Mouse (Mus musculus): Measurements from ENCODE around the gene Exoc3l2. TPM values are rescaled to one million over a fixed set of nuclear protein-coding genes. Genes with fewer than 3 reads are reported as not detected.

The Exoc3l2 gene
- 0.25 and 0.54 TPM in 2 replicates for polyA plus RNA-seq (2021; fragmentation: Nextera tagmentation)
- long read RNA-seq, experiment 1, partial matches to known transcripts, result 4 of 4 reads
- long read RNA-seq, experiment 1, other reads (novel, unspliced or antisense), result 0 of 4 reads
- long read RNA-seq, experiment 2, result 0 reads

DNA sequence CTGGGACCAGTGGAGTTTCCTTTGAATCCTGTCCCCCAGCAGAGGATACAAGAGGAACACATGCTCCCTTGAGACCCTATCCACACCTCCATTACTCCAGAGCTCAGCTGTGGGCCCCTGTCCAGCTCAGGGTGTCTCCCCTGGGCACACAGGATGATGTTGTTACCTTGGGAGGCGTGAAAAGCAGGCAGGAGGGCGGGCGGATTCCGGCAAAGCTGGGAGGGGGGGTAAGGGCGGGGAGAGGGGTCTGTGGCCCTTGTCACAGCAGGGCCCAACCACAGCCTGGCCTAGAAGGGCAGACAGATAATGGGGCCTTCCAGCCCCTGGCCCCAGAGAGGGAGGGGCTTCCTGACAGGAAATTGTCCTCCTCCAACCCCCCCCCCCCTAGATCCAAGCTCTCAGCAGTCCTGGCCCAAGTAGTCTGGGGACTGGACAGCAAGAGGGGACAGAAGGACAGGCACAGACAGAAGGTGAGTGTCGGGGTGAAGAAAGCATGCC lies at the start of gene Exoc3l2:
Gene Exoc3l2 (plus strand): TSS at position 448 of the 498 bp plus-strand sequence.

DNA sequence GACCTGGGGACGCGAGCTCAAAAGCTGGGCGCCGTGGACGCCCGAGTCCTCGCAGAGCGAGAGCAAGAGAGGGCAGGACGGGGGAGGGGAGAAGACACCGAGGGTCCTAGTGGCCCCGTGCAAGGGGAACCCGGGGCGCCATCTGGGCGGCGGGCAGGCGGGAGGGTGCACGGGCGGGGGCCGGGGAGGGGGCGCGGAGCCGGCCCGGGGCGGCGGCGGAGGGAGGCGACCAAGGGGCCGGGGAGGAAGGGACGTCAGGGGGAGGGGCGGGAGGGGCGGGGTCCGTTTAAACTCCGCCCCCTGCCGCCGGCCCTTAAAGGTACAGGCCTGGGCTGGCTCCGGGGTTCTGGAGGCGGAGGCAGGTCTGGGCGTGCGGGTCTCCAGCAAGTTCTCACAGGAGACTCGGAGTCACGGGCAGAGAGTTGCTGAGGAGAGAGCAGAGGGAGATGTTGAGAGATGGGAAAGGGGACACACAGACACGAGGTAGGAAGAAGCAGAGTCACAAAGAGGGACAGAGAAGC lies 4.5 kb upstream of the Exoc3l2 start, which contains the start of gene Mark4:
Gene Mark4 (minus strand): TSS at position 231 of the 521 bp plus-strand sequence.

DNA sequence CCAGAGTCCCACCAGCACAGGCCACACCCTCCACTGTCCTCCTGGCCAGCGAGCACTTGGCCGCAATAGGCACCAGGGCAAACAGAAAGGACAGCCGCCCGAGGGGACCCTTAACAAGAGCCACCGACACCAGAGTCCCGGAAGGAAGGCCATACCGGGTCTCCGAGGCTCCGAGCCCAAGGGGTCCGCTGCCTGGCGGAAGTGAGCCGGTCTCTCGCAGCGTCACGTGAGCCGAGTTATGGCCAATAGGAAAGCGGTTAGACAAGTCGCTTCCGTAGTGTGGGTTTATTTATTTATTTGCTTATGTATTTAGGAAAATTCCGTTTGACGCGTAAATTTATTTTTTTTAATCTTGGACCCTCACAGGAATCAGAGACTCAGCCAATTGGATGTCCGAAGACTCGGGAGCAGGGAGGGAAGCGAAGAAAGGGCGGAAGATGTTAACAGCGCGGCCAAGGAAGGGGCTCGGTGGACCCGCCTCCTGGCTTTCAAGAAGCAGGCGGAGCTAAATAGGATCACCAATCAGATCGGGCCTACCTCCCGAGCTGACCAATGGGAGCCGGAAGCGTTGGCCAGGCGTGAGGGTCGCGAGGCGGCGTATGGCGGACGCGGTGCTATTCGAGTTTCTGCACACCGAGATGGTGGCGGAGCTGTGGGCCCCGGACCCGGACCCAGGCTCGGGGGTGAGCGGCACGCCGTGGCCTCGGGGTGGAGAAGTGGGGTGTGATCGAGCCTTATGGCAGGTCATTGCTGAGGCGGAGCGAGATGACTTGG lies 45.2 kb downstream of the Exoc3l2 start, which contains the start of the genes Bloc1s3 and Trappc6a:
Gene Bloc1s3 (minus strand): TSS at position 218 of the 774 bp plus-strand sequence.
Gene Trappc6a (plus strand): TSS at position 246 of the 774 bp plus-strand sequence.

DNA sequence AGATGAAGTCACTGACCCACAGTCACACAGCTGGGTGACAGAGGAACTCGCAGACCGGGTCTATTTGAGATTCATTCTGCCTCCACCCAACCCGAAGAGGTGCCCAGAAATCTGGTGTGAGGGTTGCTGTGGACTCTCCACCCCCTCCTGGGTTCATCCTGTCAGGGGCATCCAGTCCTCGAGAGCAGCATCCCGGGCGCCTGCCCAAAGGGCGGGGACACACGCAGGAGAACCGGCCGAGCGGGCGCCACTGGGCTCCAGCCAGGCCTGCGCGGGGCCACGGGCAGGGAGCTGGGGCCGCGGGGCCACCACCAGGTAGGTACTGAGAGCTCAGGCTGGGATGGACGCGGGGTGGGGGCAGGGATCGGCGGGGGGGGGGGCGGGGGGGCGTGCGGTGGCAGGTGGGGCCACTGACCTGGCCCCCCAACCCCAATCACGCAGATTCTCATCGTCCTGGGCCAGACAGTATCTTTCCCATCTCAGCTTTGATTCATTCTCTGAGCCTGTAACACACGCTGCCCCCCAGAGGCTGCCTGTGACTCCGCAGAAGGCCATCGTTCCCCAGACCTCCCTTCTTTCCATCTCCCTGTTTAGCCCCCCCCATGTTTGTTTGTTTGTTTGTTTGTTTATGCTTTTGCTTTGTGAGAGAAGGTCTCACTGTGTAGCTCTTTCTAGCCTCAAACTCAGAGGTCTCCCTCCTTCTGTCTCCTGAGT lies 54.7 kb downstream of the Exoc3l2 start, which contains the start of gene Nkpd1:
Gene Nkpd1 (plus strand): TSS at position 187 of the 714 bp plus-strand sequence.

Other genes starting within 250 kb of the Exoc3l2 start
- 38.5 and 40.0 TPM in 2 replicates for gene Opa3, start 235.0 kb upstream of the Exoc3l2 start, polyA plus RNA-seq (2021; fragmentation: Nextera tagmentation)
- gene Vasp, start 191.5 kb upstream of the Exoc3l2 start, polyA plus RNA-seq (2021; fragmentation: Nextera tagmentation), result 1.1 and 1.6 TPM in 2 replicates
- not detected in 2 replicates for gene Ppm1n, start 183.3 kb upstream of the Exoc3l2 start, polyA plus RNA-seq (2021; fragmentation: Nextera tagmentation)
- 28.0 and 79.4 TPM in 2 replicates for gene Rtn2, start 180.7 kb upstream of the Exoc3l2 start, polyA plus RNA-seq (2021; fragmentation: Nextera tagmentation)
- gene Fosb, start 153.3 kb upstream of the Exoc3l2 start, polyA plus RNA-seq (2021; fragmentation: Nextera tagmentation), result 1.2 and 3.1 TPM in 2 replicates
- gene Ercc1, start 118.6 kb upstream of the Exoc3l2 start, polyA plus RNA-seq (2021; fragmentation: Nextera tagmentation), result 44.3 and 59.0 TPM in 2 replicates
- gene Cd3eap, start 103.8 kb upstream of the Exoc3l2 start, polyA plus RNA-seq (2021; fragmentation: Nextera tagmentation), result 15.0 and 15.5 TPM in 2 replicates
- 0.76 and 2.5 TPM in 2 replicates for gene Ppp1r13l, start 103.6 kb upstream of the Exoc3l2 start, polyA plus RNA-seq (2021; fragmentation: Nextera tagmentation)
- 3.6 and 6.7 TPM in 2 replicates for gene Ercc2, start 81.3 kb upstream of the Exoc3l2 start, polyA plus RNA-seq (2021; fragmentation: Nextera tagmentation)
- gene Klc3, start 59.2 kb upstream of the Exoc3l2 start, polyA plus RNA-seq (2021; fragmentation: Nextera tagmentation), result 1.6 TPM in 2 replicates
- 0.15 and 0.31 TPM in 2 replicates for gene Ckm, start 58.6 kb upstream of the Exoc3l2 start, polyA plus RNA-seq (2021; fragmentation: Nextera tagmentation)
- 6.0 and 12.2 TPM in 2 replicates for gene Mark4, start 4.5 kb upstream of the Exoc3l2 start, polyA plus RNA-seq (2021; fragmentation: Nextera tagmentation)
- gene Bloc1s3, start 45.0 kb downstream of the Exoc3l2 start, polyA plus RNA-seq (2021; fragmentation: Nextera tagmentation), result 3.6 and 3.8 TPM in 2 replicates
- gene Trappc6a, start 45.1 kb downstream of the Exoc3l2 start, polyA plus RNA-seq (2021; fragmentation: Nextera tagmentation), result 37.7 and 37.9 TPM in 2 replicates
- 1.3 and 2.3 TPM in 2 replicates for gene Nkpd1, start 54.5 kb downstream of the Exoc3l2 start, polyA plus RNA-seq (2021; fragmentation: Nextera tagmentation)
- gene Ppp1r37, start 99.7 kb downstream of the Exoc3l2 start, polyA plus RNA-seq (2021; fragmentation: Nextera tagmentation), result 2.7 and 31.4 TPM in 2 replicates
- gene Zfp296, start 114.0 kb downstream of the Exoc3l2 start, polyA plus RNA-seq (2021; fragmentation: Nextera tagmentation), result 3.1 and 3.6 TPM in 2 replicates
- gene Gemin7, start 114.3 kb downstream of the Exoc3l2 start, polyA plus RNA-seq (2021; fragmentation: Nextera tagmentation), result 140 and 141 TPM in 2 replicates
- gene Clasrp, start 141.2 kb downstream of the Exoc3l2 start, polyA plus RNA-seq (2021; fragmentation: Nextera tagmentation), result 9.7 and 15.1 TPM in 2 replicates
- gene Relb, start 166.1 kb downstream of the Exoc3l2 start, polyA plus RNA-seq (2021; fragmentation: Nextera tagmentation), result 5.7 and 8.2 TPM in 2 replicates
- 86.9 and 119 TPM in 2 replicates for gene Clptm1, start 201.7 kb downstream of the Exoc3l2 start, polyA plus RNA-seq (2021; fragmentation: Nextera tagmentation)
- gene Apoc2, start 214.6 kb downstream of the Exoc3l2 start, polyA plus RNA-seq (2021; fragmentation: Nextera tagmentation), result not detected in 2 replicates
- not detected in 2 replicates for gene Gm44805, start 218.1 kb downstream of the Exoc3l2 start, polyA plus RNA-seq (2021; fragmentation: Nextera tagmentation)
- gene Apoc4, start 218.1 kb downstream of the Exoc3l2 start, polyA plus RNA-seq (2021; fragmentation: Nextera tagmentation), result not detected in 2 replicates
- 1.7 and 5.7 TPM in 2 replicates for gene Apoc1, start 229.3 kb downstream of the Exoc3l2 start, polyA plus RNA-seq (2021; fragmentation: Nextera tagmentation)
- gene Apoe, start 235.9 kb downstream of the Exoc3l2 start, polyA plus RNA-seq (2021; fragmentation: Nextera tagmentation), result 7,501 and 8,830 TPM in 2 replicates

Data from left cerebral cortex, adult 6 months (tissue).